Mouse (Mus musculus) frontal cortex, postnatal 10 days (tissue): ENCODE data around the gene Tspan31.

Experiments
- DNase-seq, 2 experiments: peaks; one replicate each; pipeline ENCODE4 v3.0.0; 2022; ENCODE audit warnings: low spot score in 2 of 2, mixed read lengths in 1 of 2

The Tspan31 gene

GRCm38 (mm10) chr10:127042468-127043115, 27.5 kb downstream of the Tspan31 start:
- DNase-seq, result no peak

- peak; percentile 83 to 89 for DNase-seq
Measured at GRCm38 (mm10) chr10:127041774-127042338, 28.2 kb downstream of the Tspan31 start.

GRCm38 (mm10) chr10:127041274-127041766, 28.7 kb downstream of the Tspan31 start, which contains the start of the genes Mettl1 and Eef1akmt3:
TSS of gene Mettl1 (plus strand) at chr10:127041414.
TSS of gene Eef1akmt3 (minus strand) at chr10:127041513.
- DNase-seq, result peak in 1 of 2 experiments; percentile 42

- no peak for DNase-seq
Measured at GRCm38 (mm10) chr10:127040569-127041214, 29.4 kb downstream of the Tspan31 start.

GRCm38 (mm10) chr10:127037641-127038040, 32.4 kb downstream of the Tspan31 start:
- DNase-seq, result no peak

GRCm38 (mm10) chr10:127036273-127036672, 33.8 kb downstream of the Tspan31 start:
- no peak for DNase-seq

- no peak for DNase-seq
Measured at GRCm38 (mm10) chr10:127033301-127033741, 36.7 kb downstream of the Tspan31 start.

- peak; percentile 78 to 89 for DNase-seq
Measured at GRCm38 (mm10) chr10:127030336-127031296, 39.4 kb downstream of the Tspan31 start, which contains the start of gene Tsfm. TSS of gene Tsfm (minus strand) at chr10:127030840.

GRCm38 (mm10) chr10:127018422-127018821, 51.6 kb downstream of the Tspan31 start:
- no peak for DNase-seq
